In the genomic region with DNA sequence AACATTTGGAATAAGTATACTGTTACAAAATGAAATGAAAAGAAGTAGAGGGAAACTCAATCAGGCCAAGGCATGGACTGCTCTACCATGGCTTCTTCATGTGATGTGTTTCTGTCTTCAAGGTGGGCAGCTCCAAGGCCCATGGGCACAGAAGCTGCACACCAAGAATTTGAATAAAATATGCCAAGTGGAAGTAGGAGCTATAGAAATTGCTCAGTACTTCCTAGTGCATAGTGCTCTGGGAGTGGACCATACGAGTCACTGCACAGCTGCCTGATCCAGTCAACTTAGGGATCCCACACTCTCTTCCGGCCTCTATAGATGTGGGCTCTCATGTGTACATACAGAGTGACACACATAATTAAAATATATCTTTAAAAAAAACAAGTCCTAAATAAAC, we compare ENCODE assay signal across 21 mouse cellular contexts.
DNase-seq lines count a peak whose midpoint lies in the region; ATAC-seq and TF ChIP-seq lines count a peak whose summit lies in the region.
"Had no signal": no experiment of that assay in that cellular context is flagged by ENCODE, and none has a peak within 500 bp of the region (broad histone marks: within the 10 kb centered on the region; RNA-seq: fewer than 3 reads in every experiment).

No protein-coding gene starts in this region.

- H3K9me3 ChIP-seq in heart, embryonic 10.5 days, result no peaks in the 10 kb centered on the region
- no peaks in the 10 kb centered on the region for H3K9me3 ChIP-seq in hindbrain, embryonic 10.5 days
- H3K9me3 ChIP-seq in hindbrain, embryonic 16.5 days (ENCODE audit: control insufficient read depth, low read length), result no peaks in the 10 kb centered on the region
- H3K9me3 ChIP-seq in CH12.LX (replicated peaks; ENCODE audit: low read length), result no peaks in the 10 kb centered on the region
- H3K9me3 ChIP-seq: G1E had no signal

- H3K36me3 ChIP-seq in heart, embryonic 10.5 days, result no peaks in the 10 kb centered on the region
- no peaks in the 10 kb centered on the region for H3K36me3 ChIP-seq in hindbrain, embryonic 10.5 days
- no peaks in the 10 kb centered on the region for H3K36me3 ChIP-seq in hindbrain, embryonic 16.5 days (ENCODE audit: control insufficient read depth, insufficient read depth, low read length)
- H3K36me3 ChIP-seq in CH12.LX (replicated peaks in 1 of 2; ENCODE audit: control insufficient read depth in 1 of 2, insufficient read depth in 1 of 2, low read length in 1 of 2), result no peaks in the 10 kb centered on the region
- H3K36me3 ChIP-seq: G1E had no signal

- 78% methylated on average over 2 of the region's 2 CpGs for WGBS in heart, embryonic 10.5 days
- 92% methylated on average over 2 of the region's 2 CpGs for WGBS in hindbrain, embryonic 10.5 days
- WGBS in hindbrain, embryonic 16.5 days, result 96% methylated on average over 2 of the region's 2 CpGs

- H3K4me2 ChIP-seq in hindbrain, embryonic 16.5 days (ENCODE audit: low read length), result no peak overlapping the region
- no peak overlapping the region for H3K4me2 ChIP-seq in CH12.LX (ENCODE audit: insufficient read depth, low read depth, poor library complexity, severe bottlenecking)

- DNase-seq in heart, adult 11 months, result peak; percentile 61
- no peak for DNase-seq in heart, embryonic 10.5 days (ENCODE audit: low spot score)
- DNase-seq in hindbrain, embryonic 10.5 days (ENCODE audit: low spot score), result no peak
- no peak for DNase-seq in CH12.LX (ENCODE audit: extremely low read depth)
- no peak for DNase-seq in gastrocnemius, postnatal 10 days
- DNase-seq: adrenal gland, adult 2 months; adrenal gland, adult 8-10 months; adrenal gland, postnatal 10 days; adrenal gland, postnatal 14 days; adrenal gland, postnatal 25 days; adrenal gland, postnatal 36 days; B cell, adult 2 months; cerebellum, adult 11 months; cerebellum, adult 11-12 months; cerebellum, adult 18-20 months; cerebellum, adult 2 months had no signal

- no peak overlapping the region for H3K4me3 ChIP-seq in heart, embryonic 10.5 days
- no peak overlapping the region for H3K4me3 ChIP-seq in hindbrain, embryonic 10.5 days
- H3K4me3 ChIP-seq in hindbrain, embryonic 16.5 days (ENCODE audit: low read length), result no peak overlapping the region
- H3K4me3 ChIP-seq in CH12.LX (replicated peaks in 1 of 3; ENCODE audit: low read depth in 2 of 3, low read length in 2 of 3, poor library complexity in 1 of 3), result no peak overlapping the region

- in situ Hi-C loops in CH12.LX (cut with MboI; ENCODE audit: low pct_ligation_motif_present, low pct_unique_long_range_greater_than_20kb, low sequenced_read_pairs), result no loop called here

- dilution Hi-C loops in CH12.LX (cut with MboI; ENCODE audit: extremely low pct_ligation_motif_present, extremely low pct_unique_long_range_greater_than_20kb, low sequenced_read_pairs), result no loop called here

- no peak for TF ChIP-seq CTCF in CH12.LX (conservative IDR thresholded peaks at IDR 0.05 in 1 of 2, IDR thresholded peaks at IDR 0.05 in 1 of 2; ENCODE audit: low read depth in 2 of 2, low read length in 2 of 2)

- H3K27me3 ChIP-seq in heart, embryonic 10.5 days (ENCODE audit: insufficient read depth, poor library complexity, severe bottlenecking), result no peaks in the 10 kb centered on the region
- H3K27me3 ChIP-seq in hindbrain, embryonic 10.5 days (ENCODE audit: insufficient read depth, poor library complexity, severe bottlenecking), result 0 out of 2 replicates have a peak, but pooled peaks cover 4% of the 10 kb centered on the region
- H3K27me3 ChIP-seq in hindbrain, embryonic 16.5 days (replicated peaks; ENCODE audit: control insufficient read depth, insufficient read depth, low read length), result no peaks in the 10 kb centered on the region
- H3K27me3 ChIP-seq in CH12.LX (replicated peaks), result no peaks in the 10 kb centered on the region

- TF ChIP-seq RAD21 in CH12.LX (IDR thresholded peaks at IDR 0.05; ENCODE audit: low read depth, low read length), result no peak

- no peak overlapping the region for H3K9ac ChIP-seq in hindbrain, embryonic 16.5 days (ENCODE audit: low read depth, low read length)
- H3K9ac ChIP-seq in CH12.LX (ENCODE audit: insufficient read depth, low read depth), result no peak overlapping the region

- no peak for TF ChIP-seq POLR2A in CH12.LX (IDR thresholded peaks at IDR 0.05; ENCODE audit: low read depth, low read length)

- no peak overlapping the region for H3K27ac ChIP-seq in heart, embryonic 10.5 days
- peak overlapping the region; percentile 8; the same call in 1 of the 2 replicates for H3K27ac ChIP-seq in hindbrain, embryonic 10.5 days
- no peak overlapping the region for H3K27ac ChIP-seq in hindbrain, embryonic 16.5 days (ENCODE audit: low read depth, low read length)
- no peak overlapping the region for H3K27ac ChIP-seq in CH12.LX (ENCODE audit: insufficient read depth, low read depth)

- ATAC-seq in hindbrain, embryonic 16.5 days, result no peak
- ATAC-seq: activated CD4-positive, CD25-positive, alpha-beta regulatory T cell, adult 4 months; CD4-positive, CD25-positive, alpha-beta regulatory T cell, adult 4 months; Patski had no signal

- peak; percentile 49; the same call in 1 of the 2 replicates for TF ChIP-seq EP300 in CH12.LX (IDR thresholded peaks at IDR 0.05; ENCODE audit: low read length)

- no peaks in the 10 kb centered on the region for H3K4me1 ChIP-seq in heart, embryonic 10.5 days
- H3K4me1 ChIP-seq in hindbrain, embryonic 10.5 days (replicated peaks), result peaks cover 25% of the 10 kb centered on the region
- peaks cover 2% of the 10 kb centered on the region for H3K4me1 ChIP-seq in hindbrain, embryonic 16.5 days (ENCODE audit: control insufficient read depth, insufficient read depth, low read depth, low read length)
- peaks cover 0 to 9% of the 10 kb centered on the region in 2 experiments; a peak in 1 of 4 replicates for H3K4me1 ChIP-seq in CH12.LX (ENCODE audit: control insufficient read depth in 1 of 2, insufficient read depth in 2 of 2)

- no peaks in the 10 kb centered on the region for H3K79me2 ChIP-seq in CH12.LX (replicated peaks; ENCODE audit: control insufficient read depth, extremely low read depth, insufficient read depth, poor library complexity, severe bottlenecking)

TF ChIP-seq in CH12.LX, 34 proteins besides CTCF, POLR2A, EP300 and RAD21:
- TF ChIP-seq USF2 (conservative IDR thresholded peaks at IDR 0.05; ENCODE audit: low read depth, low read length), result no peak
- TF ChIP-seq MYC (IDR thresholded peaks at IDR 0.05; ENCODE audit: low read depth, low read length), result no peak
- no peak for TF ChIP-seq E2F4 (IDR thresholded peaks at IDR 0.05; ENCODE audit: insufficient replicate concordance, low read depth, low read length)
- TF ChIP-seq ZMIZ1 (IDR thresholded peaks at IDR 0.05; ENCODE audit: low read depth, low read length), result no peak
- no peak for TF ChIP-seq TCF12 (IDR thresholded peaks at IDR 0.05; ENCODE audit: low read depth, low read length)
- TF ChIP-seq IRF4 (IDR thresholded peaks at IDR 0.05; ENCODE audit: low read depth, low read length), result peak; percentile 64; the same call in 1 of the 2 replicates
- 0 out of 2 replicates have a peak, but pooled peaks have one; percentile 11 for TF ChIP-seq BHLHE40 (IDR thresholded peaks at IDR 0.05; ENCODE audit: low read depth, low read length)
- TF ChIP-seq KAT2A (IDR thresholded peaks at IDR 0.05; ENCODE audit: insufficient replicate concordance, low read length), result no peak
- no peak for TF ChIP-seq USF1 (IDR thresholded peaks at IDR 0.05; ENCODE audit: low read depth, low read length)
- TF ChIP-seq MXI1 (IDR thresholded peaks at IDR 0.05; ENCODE audit: low read depth, low read length), result no peak
- no peak for TF ChIP-seq MAX (IDR thresholded peaks at IDR 0.05; ENCODE audit: low read length)
- no peak for TF ChIP-seq ZKSCAN1 (IDR thresholded peaks at IDR 0.05; ENCODE audit: borderline replicate concordance, low read depth, low read length)
- no peak for TF ChIP-seq RCOR1 (conservative IDR thresholded peaks at IDR 0.05; ENCODE audit: low read depth, low read length)
TF ChIP-seq in CH12.LX: peak in this region for 2.
